Mouse (Mus musculus) limb, embryonic 15.5 days (tissue): ENCODE data around the gene Dppa1. TPM values are rescaled to one million over a fixed set of nuclear protein-coding genes. Genes with fewer than 3 reads are reported as not detected.

Experiments
- ATAC-seq: fragments of 200-750 bp; cut with Nextera tagmentation; 2 replicates; pipeline ENCODE4 v1.8.0; 2017; ENCODE audit warnings: low read depth, moderate TSS enrichment; ENCODE audit not compliant: insufficient number of reproducible peaks, low FRiP score, low TSS enrichment
- H3K27ac ChIP-seq: fragments of 300-500 bp; sonication (generic); 2 replicates; pipeline ENCODE4 v1.5.1; 2015; ENCODE audit warnings: moderate library complexity, mild to moderate bottlenecking, inconsistent platforms
- H3K27me3 ChIP-seq: fragments of 300-500 bp; sonication (generic); 2 replicates; pipeline ENCODE4 v1.6.1; 2015; ENCODE audit warnings: inconsistent platforms
- H3K36me3 ChIP-seq: fragments of 300-500 bp; sonication (generic); 2 replicates; pipeline ENCODE4 v1.6.1; 2015; ENCODE audit warnings: inconsistent platforms
- H3K4me1 ChIP-seq: fragments of 300-500 bp; sonication (generic); 2 replicates; pipeline ENCODE4 v1.6.1; 2015; ENCODE audit warnings: inconsistent platforms
- H3K4me2 ChIP-seq: fragments of 300-500 bp; sonication (generic); 2 replicates; pipeline ENCODE4 v1.6.1; 2015; ENCODE audit warnings: mild to moderate bottlenecking, inconsistent platforms
- H3K4me3 ChIP-seq: fragments of 300-500 bp; sonication (generic); 2 replicates; pipeline ENCODE4 v1.5.1; 2015; ENCODE audit warnings: mild to moderate bottlenecking, inconsistent platforms
- H3K9ac ChIP-seq: fragments of 300-500 bp; sonication (generic); 2 replicates; pipeline ENCODE4 v1.6.1; 2015; ENCODE audit warnings: inconsistent platforms
- H3K9me3 ChIP-seq: fragments of 300-500 bp; sonication (generic); 2 replicates; pipeline ENCODE4 v1.6.1; 2016; ENCODE audit warnings: inconsistent platforms
- WGBS: fragments of 180-500 bp; shearing (Covaris S2); methylation state at CpG from one replicate; pipeline ENCODE4 v1.1.7; 2015; 5-methylcytosine and 5-hydroxymethylcytosine counted together
- polyA plus RNA-seq: library from polyadenylated mRNA; unstranded; fragments of >200 nt; fragmentation: Nextera tagmentation; extraction: Ambion mirVana; gene quantifications from 2 replicates; pipeline ENCODE4 v1.2.1, GENCODE M21; 2015

Gene Dppa1
- polyA plus RNA-seq, 1 experiment from 2014 or later, result not detected

DNA sequence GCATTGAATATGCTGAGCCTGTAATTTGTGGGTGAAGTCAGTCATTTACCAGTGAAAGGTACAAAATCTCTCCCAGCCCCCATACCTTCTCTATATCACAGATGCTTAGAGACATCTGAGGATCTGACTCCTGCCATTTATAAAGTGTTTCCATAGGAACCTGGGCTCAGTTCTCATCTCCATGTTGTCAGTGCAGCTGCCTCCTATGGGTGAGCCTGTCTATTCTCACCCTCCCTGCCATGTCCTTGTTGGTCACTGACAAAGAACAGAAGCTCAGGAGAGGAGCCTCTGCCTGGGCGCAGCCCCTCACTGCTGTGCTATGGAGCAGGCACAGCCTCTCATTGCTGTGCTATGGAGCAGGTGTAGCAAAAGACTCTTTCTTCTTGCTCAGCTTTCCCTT is 9.1 kb downstream of the Dppa1 start:
- Histone ChIP-seq H3K4me1 (no peaks in the 10 kb centered on the region), H3K9me3 (no peaks in the 10 kb centered on the region), H3K9ac (no peak overlapping the region), H3K36me3 (no peaks in the 10 kb centered on the region), H3K27me3 (no peaks in the 10 kb centered on the region), H3K4me3 (no peak overlapping the region), H3K27ac (no peak overlapping the region), H3K4me2 (no peak overlapping the region)
- ATAC-seq, result no peak
- WGBS, result 92% methylated on average over 1 of the region's 1 CpGs

DNA sequence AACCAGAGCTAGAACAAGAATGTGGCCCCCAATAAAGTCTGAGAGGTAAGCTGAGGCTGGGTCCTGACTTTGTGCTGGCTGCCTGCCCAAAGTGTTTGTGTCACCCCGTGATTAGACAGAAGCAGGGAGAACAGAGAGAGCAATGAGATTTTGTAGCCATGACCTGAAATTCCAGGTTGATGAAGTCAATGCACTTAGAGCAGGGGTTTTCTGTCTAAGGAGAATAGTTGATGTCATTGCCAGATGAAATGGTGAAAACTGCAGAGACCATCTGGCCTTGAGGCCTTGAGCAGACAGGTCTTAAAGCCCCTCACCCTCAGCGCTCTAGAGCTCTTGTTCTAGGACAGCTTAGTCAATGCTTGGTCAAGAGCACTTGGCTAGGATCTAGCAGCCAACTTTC is 36.6 kb downstream of the Dppa1 start:
- no peaks in the 10 kb centered on the region for H3K9me3 ChIP-seq
- H3K27ac ChIP-seq, result no peak overlapping the region
- H3K4me1 ChIP-seq, result no peaks in the 10 kb centered on the region
- H3K4me2 ChIP-seq, result no peak overlapping the region
- no peaks in the 10 kb centered on the region for H3K36me3 ChIP-seq
- H3K9ac ChIP-seq, result no peak overlapping the region
- H3K27me3 ChIP-seq, result no peaks in the 10 kb centered on the region
- no peak for ATAC-seq
- H3K4me3 ChIP-seq, result no peak overlapping the region
- WGBS, result 72% methylated on average over 2 of the region's 2 CpGs

GRCm38 (mm10) chr11:46582741-46583140 is 46.3 kb downstream of the Dppa1 start:
- H3K4me1 ChIP-seq, result no peaks in the 10 kb centered on the region
- no peaks in the 10 kb centered on the region for H3K36me3 ChIP-seq
- H3K4me3 ChIP-seq, result no peak overlapping the region
- H3K4me2 ChIP-seq, result no peak overlapping the region
- no peak overlapping the region for H3K27ac ChIP-seq
- no peak for ATAC-seq
- 90% methylated on average over 5 of the region's 5 CpGs for WGBS
- no peak overlapping the region for H3K9ac ChIP-seq
- no peaks in the 10 kb centered on the region for H3K27me3 ChIP-seq
- H3K9me3 ChIP-seq, result no peaks in the 10 kb centered on the region

DNA sequence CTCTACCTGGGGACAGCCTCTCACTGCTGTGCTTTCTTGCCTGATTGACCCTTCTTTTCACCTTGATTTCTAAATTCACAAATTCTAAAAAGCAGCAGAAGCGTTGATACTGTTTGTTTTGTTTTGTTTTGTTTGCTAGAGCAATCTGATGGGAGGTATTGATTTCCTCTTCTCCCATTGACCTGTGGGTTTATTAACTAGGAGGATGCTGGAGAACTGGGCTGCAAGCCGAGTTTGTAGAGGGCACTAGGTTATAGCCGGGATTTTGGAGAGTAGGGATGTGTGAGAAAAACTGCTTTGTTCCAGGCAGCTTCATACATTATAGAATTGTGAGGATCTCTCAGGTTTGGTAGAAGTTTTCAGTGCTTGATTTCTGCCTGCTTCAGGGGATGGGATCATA is 48.6 kb downstream of the Dppa1 start:
- Histone ChIP-seq H3K4me3 (no peak overlapping the region), H3K4me2 (no peak overlapping the region), H3K9me3 (no peaks in the 10 kb centered on the region), H3K27me3 (no peaks in the 10 kb centered on the region), H3K4me1 (no peaks in the 10 kb centered on the region), H3K36me3 (no peaks in the 10 kb centered on the region), H3K9ac (no peak overlapping the region), H3K27ac (no peak overlapping the region)
- 82% methylated on average over 3 of the region's 3 CpGs for WGBS
- ATAC-seq, result no peak

- ATAC-seq, result peak; percentile 88
- Histone ChIP-seq H3K9ac (no peak overlapping the region), H3K4me2 (no peak overlapping the region), H3K4me1 (no peaks in the 10 kb centered on the region), H3K4me3 (no peak overlapping the region), H3K9me3 (no peaks in the 10 kb centered on the region), H3K36me3 (no peaks in the 10 kb centered on the region), H3K27me3 (no peaks in the 10 kb centered on the region), H3K27ac (peak overlapping the region; percentile 88)
- WGBS, result 40% methylated on average over 5 of the region's 5 CpGs
These were observed 50.2 kb downstream of the Dppa1 start for GRCm38 (mm10) chr11:46578771-46579281.

DNA sequence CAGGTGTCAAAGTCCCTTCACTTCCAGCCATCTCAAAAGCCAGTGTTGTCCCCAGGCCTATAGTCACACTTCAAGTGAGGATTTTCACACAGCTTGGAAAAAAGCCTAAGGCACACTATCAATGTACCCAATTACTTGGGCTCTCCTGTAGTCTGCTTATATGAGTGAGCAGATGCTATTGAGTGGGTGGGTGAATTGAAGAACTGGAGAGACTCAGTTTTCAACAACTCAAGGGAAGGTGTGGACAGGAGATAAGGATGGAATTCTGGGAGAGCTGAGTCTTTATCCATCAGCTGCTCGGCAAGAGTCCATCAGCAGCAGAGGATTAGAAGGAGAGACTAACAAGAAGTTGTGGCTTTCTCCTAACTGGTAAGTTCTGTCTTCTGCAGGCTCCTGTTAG is 57.7 kb downstream of the Dppa1 start, which contains the start of gene BC053393:
TSS of gene BC053393 (plus strand) at position 210 of the 400 bp plus-strand sequence.
- no peaks in the 10 kb centered on the region for H3K9me3 ChIP-seq
- H3K4me1 ChIP-seq, result no peaks in the 10 kb centered on the region
- ATAC-seq, result no peak
- 83% methylated on average over 1 of the region's 1 CpGs for WGBS
- H3K4me3 ChIP-seq, result no peak within 1 kb of the TSS
- H3K9ac ChIP-seq, result no peak within 1 kb of the TSS
- H3K27ac ChIP-seq, result no peak within 1 kb of the TSS
- H3K27me3 ChIP-seq, result no peaks in the 10 kb centered on the region
- no peak within 1 kb of the TSS for H3K4me2 ChIP-seq
- H3K36me3 ChIP-seq, result no peaks in the 10 kb centered on the region

GRCm38 (mm10) chr11:46569107-46569506 is 60.0 kb downstream of the Dppa1 start:
- no peaks in the 10 kb centered on the region for H3K9me3 ChIP-seq
- no peaks in the 10 kb centered on the region for H3K36me3 ChIP-seq
- no peak overlapping the region for H3K9ac ChIP-seq
- H3K27me3 ChIP-seq, result no peaks in the 10 kb centered on the region
- 87% methylated on average over 1 of the region's 1 CpGs for whole genome bisulfite sequencing
- H3K4me3 ChIP-seq, result no peak overlapping the region
- no peak for ATAC-seq
- no peaks in the 10 kb centered on the region for H3K4me1 ChIP-seq
- H3K27ac ChIP-seq, result no peak overlapping the region
- no peak overlapping the region for H3K4me2 ChIP-seq

DNA sequence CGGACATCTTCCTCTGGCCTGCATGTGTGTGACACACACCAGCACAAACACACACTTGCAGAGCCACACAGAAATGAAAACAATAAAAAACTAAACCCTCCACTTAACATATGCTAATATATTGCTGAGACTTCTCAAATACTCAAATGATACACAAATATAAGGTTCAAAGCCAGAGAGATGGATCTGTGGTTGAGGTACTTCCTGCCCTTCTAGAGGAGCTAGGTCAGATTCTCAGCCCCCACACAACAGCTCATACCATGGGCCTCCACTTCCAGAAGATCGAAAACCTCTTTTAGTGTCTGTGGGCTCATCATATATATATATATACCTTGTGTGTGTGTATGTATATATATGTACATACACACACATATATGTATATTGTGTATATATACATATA is 63.1 kb downstream of the Dppa1 start:
- Histone ChIP-seq H3K9me3 (no peaks in the 10 kb centered on the region), H3K4me3 (no peak overlapping the region), H3K36me3 (no peaks in the 10 kb centered on the region), H3K9ac (no peak overlapping the region), H3K27ac (no peak overlapping the region), H3K4me2 (no peak overlapping the region), H3K4me1 (no peaks in the 10 kb centered on the region), H3K27me3 (no peaks in the 10 kb centered on the region)
- ATAC-seq, result no peak
- 85% methylated on average over 2 of the region's 2 CpGs for WGBS

DNA sequence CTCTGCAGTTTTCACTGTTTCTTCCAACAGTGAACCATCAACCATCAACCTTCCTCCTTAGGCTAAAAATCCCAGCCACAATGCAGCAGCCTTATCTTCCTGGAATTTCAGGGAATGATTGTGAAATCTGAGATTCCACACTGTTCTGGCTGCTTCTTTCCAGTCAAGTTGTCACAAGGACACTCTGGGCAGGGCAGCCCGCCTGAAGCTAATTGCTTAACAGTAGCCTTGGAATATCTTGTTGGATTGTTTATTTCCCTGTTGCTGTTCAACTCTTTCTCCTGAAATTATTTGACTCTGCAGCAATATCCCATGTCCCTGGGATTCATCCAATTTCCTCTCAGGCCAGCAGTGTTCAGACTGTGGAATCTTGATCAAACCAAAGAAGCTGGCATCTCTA is 64.4 kb downstream of the Dppa1 start:
- Histone ChIP-seq H3K4me2 (no peak overlapping the region), H3K27ac (no peak overlapping the region), H3K4me3 (no peak overlapping the region), H3K4me1 (no peaks in the 10 kb centered on the region), H3K9me3 (no peaks in the 10 kb centered on the region), H3K9ac (no peak overlapping the region), H3K27me3 (no peaks in the 10 kb centered on the region), H3K36me3 (no peaks in the 10 kb centered on the region)
- ATAC-seq, result no peak
- WGBS, result 70% methylated on average over 1 of the region's 1 CpGs

DNA sequence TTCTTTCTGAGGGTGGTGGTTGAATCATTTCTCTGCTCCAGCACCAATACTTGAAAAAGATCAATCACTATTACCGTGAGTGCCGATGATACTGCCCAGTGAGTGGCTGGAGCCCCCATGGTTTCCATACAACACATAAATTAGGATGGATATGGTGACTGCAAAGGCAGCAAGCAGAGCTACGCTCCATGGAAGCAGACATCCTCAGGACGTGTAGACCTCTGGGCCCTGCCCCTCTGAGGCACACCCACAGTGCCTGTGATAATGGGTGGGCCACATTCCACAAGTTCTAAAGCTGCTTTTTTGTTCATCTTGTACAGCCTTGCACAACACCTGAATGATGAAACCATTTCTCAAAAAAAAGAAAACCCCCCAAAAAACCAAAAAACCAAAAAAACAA is 68.0 kb downstream of the Dppa1 start:
- 75% methylated on average over 4 of the region's 4 CpGs for WGBS
- no peak overlapping the region for H3K27ac ChIP-seq
- no peak for ATAC-seq

More for the DNA sequence above, 68.0 kb downstream of the Dppa1 start:
- Histone ChIP-seq H3K27me3 (no peaks in the 10 kb centered on the region), H3K9me3 (no peaks in the 10 kb centered on the region), H3K36me3 (no peaks in the 10 kb centered on the region), H3K4me3 (no peak overlapping the region), H3K4me2 (no peak overlapping the region), H3K4me1 (no peaks in the 10 kb centered on the region), H3K9ac (no peak overlapping the region)

Other genes starting within 250 kb of the Dppa1 start
- 0.38 and 0.42 TPM in 2 replicates for gene Itk, start 239.7 kb downstream of the Dppa1 start, polyA plus RNA-seq
- not detected in 2 replicates for gene Fam71b, start 232.7 kb downstream of the Dppa1 start, polyA plus RNA-seq
- gene Med7, start 192.3 kb downstream of the Dppa1 start, polyA plus RNA-seq, result 61.9 and 67.6 TPM in 2 replicates
- 0.12 and 0.14 TPM in 2 replicates for gene Havcr2, start 174.3 kb downstream of the Dppa1 start, polyA plus RNA-seq
- not detected in 2 replicates for gene Gm12169, start 105.0 kb downstream of the Dppa1 start, polyA plus RNA-seq
- gene BC053393, start 57.7 kb downstream of the Dppa1 start, polyA plus RNA-seq, result 0.09 TPM in 1 of 2 replicates, not detected in the other
- 0.14 TPM in 1 of 2 replicates, not detected in the other for gene Timd2, start 77.8 kb upstream of the Dppa1 start, polyA plus RNA-seq
- gene Havcr1, start 105.8 kb upstream of the Dppa1 start, polyA plus RNA-seq, result 0.65 and 0.78 TPM in 2 replicates
- gene Timd4, start 181.5 kb upstream of the Dppa1 start, polyA plus RNA-seq, result 0.17 and 0.22 TPM in 2 replicates